Mouse (Mus musculus) bone marrow macrophage, adult 2 months (primary cell): ENCODE results near the gene Cdt1.

Experiments used
- CTCF ChIP-seq: IDR thresholded peaks from 2 replicates; pipeline ENCODE4 v1.5.1; 2012; ENCODE audit warnings: low read depth, mild to moderate bottlenecking, low read length, moderate library complexity
- POLR2A ChIP-seq: IDR thresholded peaks from 2 replicates; pipeline ENCODE4 v1.6.1; 2012; ENCODE audit warnings: mild to moderate bottlenecking, low read depth, low read length, borderline replicate concordance

DNA sequence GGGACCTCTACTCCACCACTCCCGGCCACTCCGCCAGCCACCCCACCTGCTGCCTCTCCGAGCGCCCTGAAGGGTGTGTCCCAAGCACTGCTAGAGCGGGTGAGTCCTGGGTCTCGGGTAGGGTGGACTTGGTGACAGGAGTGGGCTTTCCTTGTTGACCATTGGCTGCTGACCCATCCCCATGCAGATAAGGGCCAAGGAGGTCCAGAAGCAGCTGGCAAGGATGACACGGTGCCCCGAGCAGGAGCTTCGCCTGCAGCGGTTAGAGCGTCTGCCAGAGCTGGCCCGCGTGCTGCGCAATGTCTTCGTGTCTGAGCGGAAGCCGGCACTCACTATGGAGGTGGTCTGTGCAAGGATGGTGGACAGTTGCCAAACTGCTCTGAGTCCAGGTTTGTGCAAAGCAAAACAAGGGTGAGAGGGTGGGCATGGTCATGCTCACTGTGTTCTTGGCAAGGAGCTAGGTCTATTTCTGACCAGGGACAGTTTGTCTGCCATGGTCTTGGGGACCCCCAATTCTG is 4.0 kb downstream of the Cdt1 start:
- TF ChIP-seq POLR2A (no peak), CTCF (no peak)
